Mouse (Mus musculus) stomach, embryonic 14.5 days (tissue): ENCODE data around the gene Nfib. TPM values are rescaled to one million over a fixed set of nuclear protein-coding genes. Genes with fewer than 3 reads are reported as not detected.
A peak's percentile ranks its signal among the peaks of the same experiment; 100 is the strongest.

Source experiments
- ATAC-seq: fragments of 200-750 bp; cut with Nextera tagmentation; 2 replicates; pipeline ENCODE4 v1.8.0; 2017; ENCODE audit warnings: low read depth, moderate TSS enrichment; ENCODE audit not compliant: insufficient number of reproducible peaks, insufficient read depth, low FRiP score
- H3K27ac ChIP-seq: fragments of 300-500 bp; sonication (generic); 2 replicates; pipeline ENCODE4 v1.5.1; 2014; ENCODE audit warnings: mild to moderate bottlenecking, low read length, moderate library complexity, mixed read lengths
- H3K27me3 ChIP-seq: fragments of 300-500 bp; sonication (generic); 2 replicates; pipeline ENCODE4 v1.6.1; 2014; ENCODE audit warnings: low read length, control low read depth, mixed read lengths; ENCODE audit not compliant: control insufficient read depth, insufficient read depth
- H3K36me3 ChIP-seq: fragments of 300-500 bp; sonication (generic); 2 replicates; pipeline ENCODE4 v1.6.1; 2014; ENCODE audit warnings: mild to moderate bottlenecking, control low read depth, low read length, moderate library complexity, mixed read lengths; ENCODE audit not compliant: control insufficient read depth, insufficient read depth
- H3K4me1 ChIP-seq: fragments of 300-500 bp; sonication (generic); 2 replicates; pipeline ENCODE4 v1.6.1; 2014; ENCODE audit warnings: low read length, control low read depth, mixed read lengths; ENCODE audit not compliant: control insufficient read depth, insufficient read depth
- H3K4me2 ChIP-seq: fragments of 300-500 bp; sonication (generic); replicated peaks from 2 replicates; pipeline ENCODE4 v1.6.1; 2014; ENCODE audit warnings: low read depth, low read length, control low read depth
- H3K4me3 ChIP-seq: fragments of 300-500 bp; sonication (generic); 2 replicates; pipeline ENCODE4 v1.5.1; 2014; ENCODE audit warnings: low read depth, low read length, control low read depth
- H3K9ac ChIP-seq: fragments of 300-500 bp; sonication (generic); replicated peaks from 2 replicates; pipeline ENCODE4 v1.6.1; 2014; ENCODE audit warnings: low read depth, mild to moderate bottlenecking, control low read depth, low read length, moderate library complexity, mixed read lengths
- H3K9me3 ChIP-seq: fragments of 300-500 bp; sonication (generic); 2 replicates; pipeline ENCODE4 v1.6.1; 2016; ENCODE audit warnings: low read depth, low read length, control low read depth; ENCODE audit not compliant: control insufficient read depth
- WGBS: fragments of 180-500 bp; shearing (Covaris S2); extraction: QIAGEN DNeasy Blood & Tissue Kit; methylation state at CpG from one replicate; pipeline ENCODE4 v1.1.7; 2014; 5-methylcytosine and 5-hydroxymethylcytosine counted together
- polyA plus RNA-seq: library from polyadenylated mRNA; unstranded; fragments of >200 nt; fragmentation: Nextera tagmentation; extraction: Ambion mirVana; gene quantifications from 2 replicates; pipeline ENCODE4 v1.2.1, GENCODE M21; 2014

Gene Nfib
- polyA plus RNA-seq, 1 experiment from 2014 or later: 94.5 TPM

DNA sequence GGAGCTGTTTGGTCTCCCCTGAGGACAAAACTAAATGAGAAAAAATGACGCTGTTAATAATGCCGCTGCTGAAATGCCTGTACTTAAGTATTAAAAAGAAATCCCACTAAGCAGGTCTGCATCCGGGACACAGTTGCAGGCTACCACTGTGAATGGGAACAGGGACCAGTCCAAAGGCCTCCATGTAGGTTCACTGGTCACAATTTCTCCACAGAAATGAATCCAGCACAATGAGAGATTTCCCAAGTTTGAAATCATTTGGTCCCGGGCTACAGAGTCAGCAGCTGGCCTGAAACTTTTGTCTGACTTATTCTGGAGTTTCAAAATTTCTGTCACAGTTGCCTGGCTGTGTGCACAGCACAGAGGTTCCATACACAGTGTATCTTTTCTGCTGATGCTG lies 195.8 kb downstream of the Nfib start:
- no peak for ATAC-seq
- no peak overlapping the region for H3K4me3 ChIP-seq
- no peaks in the 10 kb centered on the region for H3K36me3 ChIP-seq
- 27% methylated on average over 4 of the region's 4 CpGs for WGBS
- H3K4me2 ChIP-seq: peak overlapping the region; percentile 91
- no peaks in the 10 kb centered on the region for H3K9me3 ChIP-seq
- H3K9ac ChIP-seq: no peak overlapping the region
- H3K27ac ChIP-seq: peak overlapping the region; percentile 100; the same call in 1 of the 2 replicates
- no peaks in the 10 kb centered on the region for H3K27me3 ChIP-seq
- peaks cover 45% of the 10 kb centered on the region for H3K4me1 ChIP-seq

DNA sequence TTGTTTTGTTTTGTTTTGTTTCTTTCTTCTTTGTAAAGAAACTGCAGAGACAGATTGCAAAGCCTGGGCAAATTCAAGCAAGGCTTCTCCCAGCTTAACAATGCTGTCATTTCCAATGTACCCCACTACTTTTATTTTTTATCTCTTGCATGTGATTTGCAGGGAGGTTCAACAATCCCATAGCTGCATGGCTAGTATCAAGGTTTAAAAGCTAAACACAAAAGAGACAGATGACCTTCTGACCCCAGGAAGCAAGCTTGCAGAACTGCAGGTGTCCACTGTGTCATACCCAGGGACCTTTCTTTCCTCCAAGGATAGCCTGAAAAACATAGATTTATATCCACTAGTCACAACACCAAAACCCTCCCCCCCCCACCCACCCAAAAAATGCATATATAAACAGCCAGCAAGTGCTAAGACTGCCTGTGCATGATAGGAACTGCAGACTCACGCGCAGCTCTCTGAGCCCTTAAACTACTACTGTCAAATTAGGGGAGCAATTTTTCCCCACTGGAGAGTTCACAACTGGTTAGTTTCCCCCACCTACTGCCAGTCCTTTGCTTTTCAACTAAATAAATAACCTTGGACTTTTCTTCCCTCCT lies 196.3 kb downstream of the Nfib start:
- ATAC-seq: no peak
- H3K4me1 ChIP-seq: peaks cover 45% of the 10 kb centered on the region
- H3K4me3 ChIP-seq: no peak overlapping the region

GRCm38 (mm10) chr4:82508281-82508687 lies 197.3 kb downstream of the Nfib start:
- Histone ChIP-seq H3K4me2 (peak overlapping the region; percentile 91), H3K27ac (peak overlapping the region; percentile 100), H3K4me3 (peak overlapping the region; percentile 99), H3K27me3 (no peaks in the 10 kb centered on the region), H3K36me3 (no peaks in the 10 kb centered on the region), H3K9ac (peak overlapping the region; percentile 99; the same call in 1 of the 2 replicates), H3K4me1 (peaks cover 43% of the 10 kb centered on the region), H3K9me3 (no peaks in the 10 kb centered on the region)
- ATAC-seq: no peak
- WGBS: 17% methylated on average over 7 of the region's 7 CpGs

More for the DNA sequence above, 196.3 kb downstream of the Nfib start:
- Histone ChIP-seq H3K36me3 (no peaks in the 10 kb centered on the region), H3K9me3 (no peaks in the 10 kb centered on the region), H3K9ac (no peak overlapping the region), H3K27ac (peak overlapping the region; percentile 100; the same call in 1 of the 2 replicates), H3K4me2 (peak overlapping the region; percentile 91), H3K27me3 (no peaks in the 10 kb centered on the region)
- 34% methylated on average over 2 of the region's 2 CpGs for WGBS

GRCm38 (mm10) chr4:82507541-82508280 lies 197.8 kb downstream of the Nfib start:
- Histone ChIP-seq H3K4me3 (peak overlapping the region; percentile 99), H3K9me3 (no peaks in the 10 kb centered on the region), H3K27ac (peak overlapping the region; percentile 100), H3K27me3 (no peaks in the 10 kb centered on the region), H3K4me2 (peak overlapping the region; percentile 91), H3K36me3 (no peaks in the 10 kb centered on the region), H3K9ac (peak overlapping the region; percentile 99), H3K4me1 (peaks cover 43% of the 10 kb centered on the region)
- no peak for ATAC-seq
- 6% methylated on average over 15 of the region's 15 CpGs for WGBS

DNA sequence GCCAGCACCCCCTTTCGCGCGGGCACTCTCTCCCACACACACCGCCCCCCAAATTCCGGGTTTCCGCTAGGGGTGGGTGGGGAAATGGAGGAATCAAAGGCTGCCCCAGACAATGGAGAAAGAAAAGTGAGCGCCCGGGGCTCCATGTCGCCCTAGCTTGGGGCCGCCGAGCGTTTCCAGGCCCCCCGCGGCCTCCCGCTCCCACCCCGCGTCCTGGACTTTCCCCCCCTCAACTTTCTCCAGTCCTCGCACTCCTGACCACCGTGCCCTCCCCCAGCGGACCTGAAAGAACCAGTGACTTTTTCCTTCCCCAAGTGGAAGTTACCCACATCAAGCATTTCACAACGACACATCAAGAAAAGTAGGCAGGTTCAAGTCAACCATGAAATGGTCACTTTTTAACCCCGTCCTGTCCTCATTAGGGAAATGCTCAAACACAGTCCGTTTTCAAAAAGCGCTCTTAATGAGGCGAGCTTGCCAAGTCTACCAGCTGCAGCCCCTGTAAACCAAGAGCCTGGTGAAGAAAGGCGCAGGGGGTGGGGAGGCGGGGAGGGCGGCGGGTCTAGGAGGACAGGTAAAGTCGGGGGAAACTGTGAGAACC lies 198.7 kb downstream of the Nfib start:
- Histone ChIP-seq H3K27me3 (no peaks in the 10 kb centered on the region), H3K9ac (peak overlapping the region; percentile 99), H3K27ac (peak overlapping the region; percentile 100), H3K4me2 (peak overlapping the region; percentile 91), H3K4me3 (peak overlapping the region; percentile 99), H3K9me3 (no peaks in the 10 kb centered on the region), H3K4me1 (peaks cover 43% of the 10 kb centered on the region), H3K36me3 (no peaks in the 10 kb centered on the region)
- WGBS: under 1% methylated on average over 29 of the region's 30 CpGs
- peak; percentile 59 for ATAC-seq

DNA sequence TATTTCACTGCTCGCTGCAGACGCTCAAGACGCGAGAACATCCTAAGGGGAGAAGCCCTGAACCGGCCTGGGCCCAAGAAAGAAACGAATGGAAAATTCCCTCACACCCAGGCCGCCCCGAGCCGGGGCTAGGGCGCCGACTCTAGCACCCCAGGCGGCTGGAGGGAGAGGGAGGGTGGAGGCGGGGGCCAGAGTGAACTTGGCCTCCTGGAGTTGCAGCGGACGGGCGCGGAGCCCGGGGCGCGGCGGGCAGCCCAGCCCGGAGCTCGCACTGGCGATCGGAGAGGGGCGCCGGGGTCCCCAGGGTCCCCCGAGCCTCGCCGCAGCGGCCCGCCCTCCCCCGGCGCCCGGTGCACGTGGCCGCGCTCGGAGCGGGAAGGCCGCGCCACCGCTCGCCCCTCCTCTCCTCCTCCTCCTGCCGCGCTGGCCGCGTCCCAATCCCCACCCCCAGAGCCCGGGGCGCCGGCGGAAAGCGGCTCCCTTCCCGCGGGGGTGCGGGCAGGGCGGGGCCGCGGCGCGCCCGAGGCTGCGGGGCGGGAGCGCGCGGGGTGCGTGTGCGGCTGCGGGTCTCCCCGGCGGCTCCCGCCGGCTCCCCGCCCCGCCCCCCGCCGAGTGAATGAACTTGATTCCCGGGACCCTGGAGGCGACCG lies 199.3 kb downstream of the Nfib start:
- Histone ChIP-seq H3K4me3 (peak overlapping the region; percentile 99), H3K9me3 (no peaks in the 10 kb centered on the region), H3K4me1 (peaks cover 37% of the 10 kb centered on the region), H3K4me2 (peak overlapping the region; percentile 91), H3K27ac (peak overlapping the region; percentile 100), H3K27me3 (no peaks in the 10 kb centered on the region), H3K36me3 (no peaks in the 10 kb centered on the region), H3K9ac (peak overlapping the region; percentile 99)
- WGBS: under 1% methylated on average over 30 of the region's 81 CpGs
- peak; percentile 83 for ATAC-seq

DNA sequence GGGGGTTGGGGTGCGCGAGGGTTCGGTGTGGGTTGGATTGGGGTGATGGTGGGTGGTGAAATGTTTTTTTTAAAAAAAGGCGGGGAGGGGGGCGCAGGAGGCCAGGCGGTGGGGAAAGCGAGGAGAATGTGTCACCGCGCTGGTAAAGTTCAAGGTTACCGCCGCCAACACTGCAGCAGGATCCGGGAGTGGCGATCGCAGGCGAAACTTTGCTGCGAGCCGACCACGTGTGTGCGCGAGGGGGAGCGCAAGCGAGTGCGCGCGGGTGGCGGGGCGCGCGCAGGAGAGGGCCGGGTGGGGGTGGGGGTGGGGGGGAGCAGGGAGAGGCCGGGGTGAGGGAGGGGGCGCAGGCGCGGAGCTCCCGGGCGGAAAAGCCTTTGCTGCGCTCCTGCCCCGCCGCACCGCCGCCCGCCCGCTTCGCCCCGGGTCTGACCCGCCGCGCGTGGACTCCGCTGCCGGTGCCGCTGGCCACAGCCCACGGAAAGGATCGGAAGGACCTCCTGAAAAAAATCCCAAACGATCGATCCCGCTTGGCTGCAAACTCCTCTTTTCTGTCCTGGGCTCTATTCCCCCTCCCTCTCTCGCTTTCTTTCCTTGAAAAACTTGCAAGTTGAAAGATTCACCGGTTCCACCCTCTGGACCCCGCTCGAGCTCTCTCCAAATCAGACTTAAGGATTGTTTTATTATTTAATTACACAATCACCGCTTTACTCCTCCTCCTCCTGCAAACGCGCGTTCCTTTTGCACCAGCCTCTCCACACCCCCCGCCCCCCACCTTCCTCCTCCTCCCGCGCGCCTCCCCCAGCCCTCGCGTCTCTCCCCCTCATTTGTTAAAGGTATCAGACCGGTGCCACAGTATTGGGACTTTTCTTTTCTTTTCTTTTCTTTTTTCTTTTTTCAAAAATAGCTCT lies 200.2 kb downstream of the Nfib start:
- peak overlapping the region; percentile 91 for H3K4me2 ChIP-seq
- peak; percentile 65 for ATAC-seq
- under 1% methylated on average over 68 of the region's 72 CpGs for WGBS
- H3K4me1 ChIP-seq: peaks cover 34% of the 10 kb centered on the region
- no peaks in the 10 kb centered on the region for H3K27me3 ChIP-seq
- peak overlapping the region; percentile 99 for H3K9ac ChIP-seq
- H3K27ac ChIP-seq: peak overlapping the region; percentile 100
- no peaks in the 10 kb centered on the region for H3K36me3 ChIP-seq
- no peaks in the 10 kb centered on the region for H3K9me3 ChIP-seq
- peak overlapping the region; percentile 99 for H3K4me3 ChIP-seq
